Mouse (Mus musculus): ENCODE results near the gene Rabggtb. TPM values are rescaled to one million over a fixed set of nuclear protein-coding genes. Genes with fewer than 3 reads are reported as not detected.
"Not testable (repeated sequence)": the region's sequence is repeated elsewhere in the genome, so short reads cannot be mapped to it uniquely, and the experiment has no call there.

The Rabggtb gene
- polyA plus RNA-seq, 1 experiment from 2014 or later = 61.8 TPM

DNA sequence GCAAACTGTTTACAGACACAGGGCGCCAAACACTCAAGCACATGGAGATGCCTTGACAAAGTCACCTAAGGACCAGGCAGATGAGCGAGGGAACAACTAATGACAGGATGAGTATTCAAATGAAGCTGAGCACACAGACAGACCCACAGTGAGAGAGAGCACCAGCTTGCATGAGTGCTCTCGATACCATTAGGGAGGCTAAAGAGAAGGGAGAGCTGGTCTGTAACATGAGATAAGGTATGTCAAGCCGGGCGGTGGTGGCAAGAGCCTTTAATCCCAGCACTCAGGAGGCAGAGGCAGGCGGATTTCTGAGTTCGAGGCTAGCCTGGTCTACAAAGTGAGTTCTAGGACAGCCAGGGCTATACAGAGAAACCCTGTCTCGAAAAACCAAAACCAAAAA, 52.4 kb downstream of the Rabggtb start:
- 80% methylated on average over 8 of the region's 8 CpGs for WGBS
- not testable (repeated sequence) for H3K36me3 ChIP-seq (ENCODE audit: control insufficient read depth, insufficient read depth, low read length); ATAC-seq (replicated peaks; ENCODE audit: low FRiP score, low TSS enrichment, low read depth); H3K4me3 ChIP-seq (ENCODE audit: low read depth, low read length); H3K9me3 ChIP-seq (ENCODE audit: control insufficient read depth, low read length); H3K4me1 ChIP-seq (replicated peaks; ENCODE audit: control insufficient read depth, insufficient read depth, low read length); H3K27me3 ChIP-seq (replicated peaks; ENCODE audit: control insufficient read depth, insufficient read depth, low read length); H3K4me2 ChIP-seq (ENCODE audit: low read length); H3K27ac ChIP-seq (ENCODE audit: low read depth); DNase-seq (ENCODE audit: low spot score); H3K9ac ChIP-seq (ENCODE audit: low read length)

DNA sequence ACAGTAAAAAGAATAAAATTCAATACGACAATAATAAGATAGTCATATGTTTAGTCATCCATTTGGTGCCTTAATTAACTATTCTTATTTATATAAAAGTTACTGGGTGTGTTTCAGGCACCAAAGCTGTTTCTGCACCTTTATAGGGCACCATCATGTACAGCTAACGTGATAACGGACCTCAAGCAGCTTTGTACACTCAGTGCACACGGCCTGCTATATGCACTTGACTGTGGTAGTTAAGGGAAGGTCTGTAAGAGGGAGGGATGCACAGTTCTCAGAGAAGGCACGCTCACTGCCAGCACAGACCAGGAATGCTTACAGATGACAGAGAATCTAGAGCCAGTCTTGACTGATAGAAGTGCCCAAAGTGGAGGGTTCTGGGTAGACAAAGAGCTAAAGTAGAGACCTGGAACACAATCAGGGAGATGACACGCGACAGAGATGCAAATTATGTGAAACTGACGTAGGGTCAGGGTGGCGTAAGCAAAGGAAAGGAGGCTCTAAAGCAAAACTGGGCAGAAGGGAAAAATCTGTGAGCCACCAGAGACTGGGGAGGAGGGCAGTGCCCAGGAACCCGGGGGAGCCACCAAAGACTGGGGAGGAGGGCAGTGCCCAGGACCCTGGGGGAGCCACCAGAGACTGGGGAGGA, 54.3 kb downstream of the Rabggtb start:
- no peaks in the 10 kb centered on the region for H3K27me3 ChIP-seq (replicated peaks; ENCODE audit: control insufficient read depth, insufficient read depth, low read length)
- H3K27ac ChIP-seq (ENCODE audit: low read depth) = no peak overlapping the region
- H3K9me3 ChIP-seq (ENCODE audit: control insufficient read depth, low read length) = no peaks in the 10 kb centered on the region
- no peak overlapping the region for H3K9ac ChIP-seq (ENCODE audit: low read length)
- no peaks in the 10 kb centered on the region for H3K4me1 ChIP-seq (replicated peaks; ENCODE audit: control insufficient read depth, insufficient read depth, low read length)
- H3K36me3 ChIP-seq (ENCODE audit: control insufficient read depth, insufficient read depth, low read length) = no peaks in the 10 kb centered on the region
- no peak overlapping the region for H3K4me3 ChIP-seq (ENCODE audit: low read depth, low read length)
- no peak for ATAC-seq (replicated peaks; ENCODE audit: low FRiP score, low TSS enrichment, low read depth)
- 80% methylated on average over 10 of the region's 10 CpGs for WGBS
- H3K4me2 ChIP-seq (ENCODE audit: low read length) = no peak overlapping the region
- DNase-seq (ENCODE audit: low spot score) = no peak

Other genes starting within 250 kb of the Rabggtb start
- gene St6galnac3, start 187.8 kb downstream of the Rabggtb start, polyA plus RNA-seq (2014; fragmentation: Nextera tagmentation; extraction: Ambion mirVana) = 45.5 and 59.1 TPM in 2 replicates
- gene Asb17, start 68.8 kb downstream of the Rabggtb start, polyA plus RNA-seq (2014; fragmentation: Nextera tagmentation; extraction: Ambion mirVana) = not detected in 2 replicates
- gene Msh4, start 6.9 kb downstream of the Rabggtb start, polyA plus RNA-seq (2014; fragmentation: Nextera tagmentation; extraction: Ambion mirVana) = 0.05 and 0.13 TPM in 2 replicates
- gene Acadm, start 31.6 kb upstream of the Rabggtb start, polyA plus RNA-seq (2014; fragmentation: Nextera tagmentation; extraction: Ambion mirVana) = 82.6 and 84.6 TPM in 2 replicates
- gene Slc44a5, start 60.4 kb upstream of the Rabggtb start, polyA plus RNA-seq (2014; fragmentation: Nextera tagmentation; extraction: Ambion mirVana) = 1.5 TPM in 2 replicates

Data from intestine, embryonic 14.5 days (tissue).